Mouse (Mus musculus): ENCODE results near the gene Btbd6.

GRCm38 (mm10) chr12:113014561-113015556 lies 38.6 kb downstream of the Btbd6 start:
- TF ChIP-seq POLR2A (IDR thresholded peaks at IDR 0.05; ENCODE audit: extremely low read depth, insufficient read depth, low read length) (0 out of 2 replicates have a peak, but pooled peaks have one; percentile 21), CTCF (IDR thresholded peaks at IDR 0.05; ENCODE audit: low read depth, low read length) (no peak)
